Mouse (Mus musculus): ENCODE data around the gene Rasgrp3.

GRCm38 (mm10) chr17:75471644-75472253 lies 36.1 kb downstream of the Rasgrp3 start:
- TF ChIP-seq CTCF (IDR thresholded peaks at IDR 0.05; ENCODE audit: low read depth, low read length), result no peak
- TF ChIP-seq POLR2A (IDR thresholded peaks at IDR 0.05; ENCODE audit: insufficient read depth, low read length), result no peak
